Mouse (Mus musculus): ENCODE data around the gene 1600012H06Rik. TPM values are rescaled to one million over a fixed set of nuclear protein-coding genes. Genes with fewer than 3 reads are reported as not detected.
"Not testable (repeated sequence)": the region's sequence is repeated elsewhere in the genome, so short reads cannot be mapped to it uniquely, and the experiment has no call there.

The 1600012H06Rik gene
- polyA plus RNA-seq, 1 experiment from 2014 or later = 37.2 TPM

DNA sequence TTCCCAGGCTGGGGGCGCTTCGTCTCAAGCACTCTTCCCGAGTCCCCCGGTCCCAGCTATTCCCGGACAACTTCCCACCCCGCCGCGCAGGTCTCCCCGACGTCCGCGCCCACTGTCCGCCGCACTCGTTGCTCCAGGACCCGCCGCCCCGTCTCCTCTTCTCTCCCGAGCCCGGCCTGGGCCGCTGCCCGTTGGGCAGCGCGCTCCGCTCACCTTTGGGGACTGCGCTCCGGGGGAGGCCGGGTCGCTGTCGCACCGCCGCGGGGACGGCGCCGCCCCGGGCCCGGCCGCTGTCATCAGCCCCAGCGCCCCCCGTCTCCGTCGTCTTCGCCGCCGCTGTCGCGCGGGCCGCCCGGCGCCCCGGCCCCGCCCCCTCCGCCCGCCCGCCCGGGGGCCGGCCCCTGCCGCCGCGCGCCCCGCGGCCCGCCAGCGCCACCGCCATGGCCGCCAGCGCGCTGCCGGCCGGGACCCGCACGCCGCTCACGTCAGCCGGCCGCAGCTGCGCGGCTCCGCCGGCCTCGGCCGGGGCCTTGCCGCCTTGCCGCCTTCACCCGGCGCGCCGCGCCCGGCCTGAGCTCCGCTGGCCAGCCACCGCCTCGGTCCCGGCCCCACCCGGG is 49.6 kb downstream of the 1600012H06Rik start:
- not testable (repeated sequence) for H3K4me3 ChIP-seq; H3K4me1 ChIP-seq; H3K9ac ChIP-seq; H3K9me3 ChIP-seq; H3K27me3 ChIP-seq (replicated peaks); H3K36me3 ChIP-seq; H3K4me2 ChIP-seq (replicated peaks); H3K27ac ChIP-seq
- ATAC-seq (ENCODE audit: low FRiP score, low read depth) = peak; percentile 80
- no CpG with 5 or more reads among the region's 98 CpGs for WGBS

GRCm38 (mm10) chr17:14993139-14993832 is 50.3 kb downstream of the 1600012H06Rik start:
- H3K36me3 ChIP-seq; H3K4me1 ChIP-seq; H3K4me2 ChIP-seq (replicated peaks); H3K4me3 ChIP-seq; H3K9ac ChIP-seq; H3K27me3 ChIP-seq (replicated peaks); H3K27ac ChIP-seq; H3K9me3 ChIP-seq: not testable (repeated sequence)
- no CpG with 5 or more reads among the region's 47 CpGs for WGBS
- peak; percentile 88 for ATAC-seq (ENCODE audit: low FRiP score, low read depth)

GRCm38 (mm10) chr17:14994140-14994539 is 51.2 kb downstream of the 1600012H06Rik start:
- H3K36me3 ChIP-seq; H3K27ac ChIP-seq; H3K4me3 ChIP-seq; H3K27me3 ChIP-seq (replicated peaks); H3K4me1 ChIP-seq; ATAC-seq (ENCODE audit: low FRiP score, low read depth); H3K4me2 ChIP-seq (replicated peaks); H3K9me3 ChIP-seq; H3K9ac ChIP-seq: not testable (repeated sequence)
- WGBS = no CpG with 5 or more reads among the region's 5 CpGs

- H3K27me3 ChIP-seq (replicated peaks); H3K4me3 ChIP-seq; H3K36me3 ChIP-seq; H3K4me2 ChIP-seq (replicated peaks); H3K9me3 ChIP-seq; ATAC-seq (ENCODE audit: low FRiP score, low read depth); H3K27ac ChIP-seq; H3K4me1 ChIP-seq; H3K9ac ChIP-seq: not testable (repeated sequence)
- no CpG with 5 or more reads among the region's 4 CpGs for WGBS
Observed at GRCm38 (mm10) chr17:15000047-15000446, 57.1 kb downstream of the 1600012H06Rik start.

GRCm38 (mm10) chr17:15009088-15009487 is 66.1 kb downstream of the 1600012H06Rik start:
- H3K4me3 ChIP-seq; H3K27ac ChIP-seq; H3K4me1 ChIP-seq; ATAC-seq (ENCODE audit: low FRiP score, low read depth); H3K9ac ChIP-seq; H3K9me3 ChIP-seq; H3K27me3 ChIP-seq (replicated peaks); H3K4me2 ChIP-seq (replicated peaks); H3K36me3 ChIP-seq: not testable (repeated sequence)
- WGBS = no CpG with 5 or more reads among the region's 3 CpGs

Other genes starting within 250 kb of the 1600012H06Rik start
- gene Thbs2, start 248.9 kb upstream of the 1600012H06Rik start, polyA plus RNA-seq (2016; fragmentation: Nextera tagmentation; extraction: Ambion mirVana) = 5.4 and 7.0 TPM in 2 replicates
- 6.9 and 7.6 TPM in 2 replicates for gene Wdr27, start within 50 bp of the 1600012H06Rik start, polyA plus RNA-seq (2016; fragmentation: Nextera tagmentation; extraction: Ambion mirVana)
- gene Phf10, start 18.1 kb downstream of the 1600012H06Rik start, polyA plus RNA-seq (2016; fragmentation: Nextera tagmentation; extraction: Ambion mirVana) = 18.7 and 20.2 TPM in 2 replicates
- 10.6 and 14.2 TPM in 2 replicates for gene 9030025P20Rik, start 35.3 kb downstream of the 1600012H06Rik start, polyA plus RNA-seq (2016; fragmentation: Nextera tagmentation; extraction: Ambion mirVana)
- gene Gm3417, start 35.6 kb downstream of the 1600012H06Rik start, polyA plus RNA-seq (2016; fragmentation: Nextera tagmentation; extraction: Ambion mirVana) = 1.2 and 1.7 TPM in 2 replicates
- gene Gm3435, start 67.0 kb downstream of the 1600012H06Rik start, polyA plus RNA-seq (2016; fragmentation: Nextera tagmentation; extraction: Ambion mirVana) = 9.2 and 11.8 TPM in 2 replicates
- 99.1 and 107 TPM in 2 replicates for gene Ermard, start 98.0 kb downstream of the 1600012H06Rik start, polyA plus RNA-seq (2016; fragmentation: Nextera tagmentation; extraction: Ambion mirVana)
- not detected in 2 replicates for gene Tcte3, start 98.3 kb downstream of the 1600012H06Rik start, polyA plus RNA-seq (2016; fragmentation: Nextera tagmentation; extraction: Ambion mirVana)
- 3.9 and 4.0 TPM in 2 replicates for gene Gm3448, start 98.4 kb downstream of the 1600012H06Rik start, polyA plus RNA-seq (2016; fragmentation: Nextera tagmentation; extraction: Ambion mirVana)

Measured in neural tube, embryonic 12.5 days (tissue).